Mouse (Mus musculus): Measurements from ENCODE around the gene Gm14434. TPM values are rescaled to one million over a fixed set of nuclear protein-coding genes. Genes with fewer than 3 reads are reported as not detected.
"Not testable (repeated sequence)": the region's sequence is repeated elsewhere in the genome, so short reads cannot be mapped to it uniquely, and the experiment has no call there.

The Gm14434 gene
- total RNA-seq (2015) (not detected in 2 replicates), total RNA-seq (2017) (9.0 and 19.8 TPM in 2 replicates)

DNA sequence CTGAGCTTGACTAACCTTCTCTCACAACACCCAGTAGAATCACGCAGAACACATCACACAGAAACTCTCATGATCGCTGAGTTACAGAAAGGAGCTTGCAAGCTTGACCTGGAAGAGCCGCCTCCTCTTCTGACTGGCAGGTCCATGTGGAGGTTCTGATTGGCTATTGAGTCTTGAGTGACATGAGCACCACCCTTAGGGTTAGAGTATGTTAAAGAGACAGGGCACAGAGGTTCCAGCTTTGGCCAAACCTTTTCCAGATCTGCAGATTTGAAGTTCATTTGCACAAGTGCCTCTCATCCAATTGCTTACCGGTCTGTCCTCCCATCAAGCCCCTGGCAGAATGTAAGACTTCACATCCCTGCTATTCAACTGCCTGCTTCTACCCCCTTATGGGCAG, at the start of gene Gm14434:
Gene Gm14434 (minus strand): TSS at position 101 of the 400 bp plus-strand sequence.
- not testable (repeated sequence) for ATAC-seq (ENCODE audit: poor library complexity, severe bottlenecking)

DNA sequence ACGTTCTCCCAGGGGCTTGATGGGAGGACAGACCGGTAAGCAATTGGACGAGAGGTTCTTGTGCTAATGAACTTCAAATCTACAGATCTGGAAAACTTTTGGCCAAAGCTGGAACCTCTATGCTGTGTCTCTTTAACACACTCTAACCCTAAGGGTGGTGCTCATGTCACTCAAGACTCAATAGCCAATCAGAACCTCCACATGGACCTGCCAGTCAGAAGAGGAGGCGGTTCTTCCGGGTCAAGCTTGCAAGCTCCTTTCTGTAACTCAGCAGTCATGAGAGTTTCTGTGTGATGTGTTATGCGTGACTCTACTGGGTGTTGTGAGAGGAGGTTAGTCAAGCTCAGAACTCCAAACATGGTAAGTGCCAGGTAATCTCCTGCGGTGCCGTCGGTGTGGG, 34.2 kb upstream of the Gm14434 start, which contains the start of gene Zfp967:
Gene Zfp967 (plus strand): TSS at position 301 of the 400 bp plus-strand sequence.
- ATAC-seq (ENCODE audit: poor library complexity, severe bottlenecking), result not testable (repeated sequence)

DNA sequence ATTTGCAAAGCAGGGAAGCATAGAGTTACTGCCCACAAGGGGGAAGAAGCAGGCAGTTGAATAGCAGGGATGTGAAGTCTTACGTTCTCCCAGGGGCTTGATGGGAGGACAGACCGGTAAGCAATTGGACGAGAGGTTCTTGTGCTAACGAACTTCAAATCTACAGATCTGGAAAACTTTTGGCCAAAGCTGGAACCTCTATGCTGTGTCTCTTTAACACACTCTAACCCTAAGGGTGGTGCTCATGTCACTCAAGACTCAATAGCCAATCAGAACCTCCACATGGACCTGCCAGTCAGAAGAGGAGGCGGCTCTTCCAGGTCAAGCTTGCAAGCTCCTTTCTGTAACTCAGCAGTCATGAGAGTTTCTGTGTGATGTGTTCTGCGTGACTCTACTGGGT, 63.3 kb downstream of the Gm14434 start, which contains the start of gene Gm14435:
Gene Gm14435 (plus strand): TSS at position 301 of the 400 bp plus-strand sequence.
- ATAC-seq (ENCODE audit: poor library complexity, severe bottlenecking), result not testable (repeated sequence)

Other genes with a start within 250 kb of the Gm14434 start
- not detected in 2 replicates for gene Gm11009, start 167.3 kb downstream of the Gm14434 start, total RNA-seq (2015)
- not detected in 2 replicates for gene Gm11009, start 167.3 kb downstream of the Gm14434 start, total RNA-seq (2017)
- 0.71 TPM in 1 of 2 replicates, not detected in the other for gene Gm14435, start 63.2 kb downstream of the Gm14434 start, total RNA-seq (2015)
- gene Gm14435, start 63.2 kb downstream of the Gm14434 start, total RNA-seq (2017), result 1.9 TPM in 1 of 2 replicates, not detected in the other
- 0.98 TPM in 1 of 2 replicates, not detected in the other for gene Zfp967, start 34.3 kb upstream of the Gm14434 start, total RNA-seq (2015)
- gene Zfp967, start 34.3 kb upstream of the Gm14434 start, total RNA-seq (2017), result not detected in 2 replicates
- 3.4 and 10.3 TPM in 2 replicates for gene Gm14308, start 149.6 kb upstream of the Gm14434 start, total RNA-seq (2015)
- gene Gm14308, start 149.6 kb upstream of the Gm14434 start, total RNA-seq (2017), result 2.1 and 3.8 TPM in 2 replicates
- 10.7 and 13.5 TPM in 2 replicates for gene Zfp973, start 183.7 kb upstream of the Gm14434 start, total RNA-seq (2015)
- gene Zfp973, start 183.7 kb upstream of the Gm14434 start, total RNA-seq (2017), result 5.5 and 11.0 TPM in 2 replicates
- gene Gm14305, start 221.5 kb upstream of the Gm14434 start, total RNA-seq (2015), result 11.9 and 12.2 TPM in 2 replicates
- 4.8 and 5.3 TPM in 2 replicates for gene Gm14305, start 221.5 kb upstream of the Gm14434 start, total RNA-seq (2017)